Comparison of ENCODE assay signal across 7 mouse cellular contexts in the genomic region with DNA sequence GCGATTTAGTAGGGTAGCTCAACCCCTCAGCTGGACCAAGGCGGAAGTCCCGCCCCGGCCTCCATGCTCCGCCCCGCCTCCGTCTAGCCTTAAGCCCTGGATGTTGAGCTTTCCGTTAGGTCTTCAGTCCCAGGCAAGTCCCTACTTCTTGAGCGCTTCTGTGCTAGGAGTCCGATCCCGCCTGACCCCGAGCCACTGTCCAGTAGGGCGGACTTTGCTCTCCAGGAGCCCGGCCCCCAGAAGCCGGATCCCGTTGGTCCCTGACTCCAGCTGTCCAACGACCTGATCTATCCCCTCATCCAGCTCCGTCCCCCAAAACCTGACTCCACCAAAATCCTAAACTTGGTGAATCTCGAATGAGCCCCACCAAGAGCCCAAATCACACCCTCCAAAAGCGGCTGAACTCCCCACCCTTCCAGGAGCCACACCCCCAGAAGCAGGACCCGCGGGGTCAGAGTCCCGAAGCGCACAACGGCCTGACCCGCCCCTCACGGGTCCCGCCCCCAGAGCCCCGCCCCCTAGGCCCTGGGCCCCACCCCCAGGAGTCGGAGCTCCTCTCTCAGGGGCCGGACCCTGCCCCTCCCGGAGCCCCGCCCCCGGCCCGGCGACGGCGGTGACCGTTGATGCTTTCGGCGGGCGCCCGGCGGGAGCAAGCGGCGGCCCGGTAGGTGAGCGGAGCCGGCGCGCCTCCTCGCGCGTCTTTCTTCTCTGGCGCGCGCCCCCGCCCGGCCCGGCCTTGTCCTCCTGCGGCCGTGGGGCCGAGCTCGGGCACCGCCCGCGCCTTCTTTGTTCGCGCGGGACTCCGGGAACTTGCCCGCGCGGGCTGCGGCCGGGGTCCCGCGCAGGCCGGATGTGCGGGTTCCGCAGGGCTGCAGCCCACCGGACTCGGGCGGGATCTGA. TPM values are rescaled to one million over a fixed set of nuclear protein-coding genes. Genes with fewer than 3 reads are reported as not detected.
DNase-seq lines count a peak whose midpoint lies in the region; ATAC-seq lines count a peak whose summit lies in the region.

Gene Rgs12, plus strand, starts transcription at position 585 of the 900 bp plus-strand sequence.

- ATAC-seq in intestine, embryonic 16.5 days = peak; percentile 98
- ATAC-seq in limb, embryonic 12.5 days (ENCODE audit: insufficient number of reproducible peaks, insufficient read depth, low FRiP score, low TSS enrichment, low read depth) = peak; percentile 94
- ATAC-seq in midbrain, embryonic 14.5 days (ENCODE audit: low FRiP score, low TSS enrichment) = peak; percentile 94

- H3K36me3 ChIP-seq in intestine, embryonic 16.5 days (ENCODE audit: control insufficient read depth, insufficient read depth, low read length) = no peaks in the 10 kb centered on the region
- H3K36me3 ChIP-seq in limb, embryonic 12.5 days = peaks cover 22% of the 10 kb centered on the region
- H3K36me3 ChIP-seq in midbrain, embryonic 14.5 days (ENCODE audit: control insufficient read depth, insufficient read depth, low read length) = no peaks in the 10 kb centered on the region

- peak within 1 kb of the TSS; percentile 83 for H3K4me3 ChIP-seq in intestine, embryonic 16.5 days (ENCODE audit: low read length)
- H3K4me3 ChIP-seq in limb, embryonic 12.5 days (replicated peaks) = peak within 1 kb of the TSS; percentile 88
- peak within 1 kb of the TSS; percentile 91 for H3K4me3 ChIP-seq in midbrain, embryonic 14.5 days (replicated peaks; ENCODE audit: low read depth, low read length)

- H3K27me3 ChIP-seq in intestine, embryonic 16.5 days (replicated peaks; ENCODE audit: control insufficient read depth, insufficient read depth, low read length) = no peaks in the 10 kb centered on the region
- H3K27me3 ChIP-seq in limb, embryonic 12.5 days = no peaks in the 10 kb centered on the region
- H3K27me3 ChIP-seq in midbrain, embryonic 14.5 days (ENCODE audit: control insufficient read depth, insufficient read depth, low read length) = no peaks in the 10 kb centered on the region

- peak within 1 kb of the TSS; percentile 79 for H3K27ac ChIP-seq in intestine, embryonic 16.5 days (ENCODE audit: low read length)
- peak within 1 kb of the TSS; percentile 95 for H3K27ac ChIP-seq in limb, embryonic 12.5 days
- peak within 1 kb of the TSS; percentile 93 for H3K27ac ChIP-seq in midbrain, embryonic 14.5 days (replicated peaks; ENCODE audit: low read depth, low read length)

- H3K4me1 ChIP-seq in intestine, embryonic 16.5 days (ENCODE audit: control insufficient read depth, insufficient read depth, low read length) = peaks cover 12% of the 10 kb centered on the region
- H3K4me1 ChIP-seq in limb, embryonic 12.5 days (replicated peaks) = peaks cover 19% of the 10 kb centered on the region
- H3K4me1 ChIP-seq in midbrain, embryonic 14.5 days (ENCODE audit: control insufficient read depth, insufficient read depth, low read length) = peaks cover 27% of the 10 kb centered on the region

- H3K9me3 ChIP-seq in intestine, embryonic 16.5 days (ENCODE audit: control insufficient read depth, low read length) = no peaks in the 10 kb centered on the region
- H3K9me3 ChIP-seq in limb, embryonic 12.5 days = no peaks in the 10 kb centered on the region; the same call in 1 of the 2 replicates
- no peaks in the 10 kb centered on the region for H3K9me3 ChIP-seq in midbrain, embryonic 14.5 days (ENCODE audit: control insufficient read depth, low read length)

- under 1% methylated on average over 79 of the region's 84 CpGs for WGBS in intestine, embryonic 16.5 days
- WGBS in limb, embryonic 12.5 days = 2% methylated on average over 70 of the region's 84 CpGs
- whole genome bisulfite sequencing in midbrain, embryonic 14.5 days = 1% methylated on average over 84 of the region's 84 CpGs

- H3K9ac ChIP-seq in intestine, embryonic 16.5 days (ENCODE audit: low read depth, low read length) = peak within 1 kb of the TSS; percentile 92
- peak within 1 kb of the TSS; percentile 96 for H3K9ac ChIP-seq in limb, embryonic 12.5 days (replicated peaks)
- H3K9ac ChIP-seq in midbrain, embryonic 14.5 days (replicated peaks; ENCODE audit: low read length) = peak within 1 kb of the TSS; percentile 97

- peak; percentile 95 for DNase-seq in adrenal gland, adult 2 months
- DNase-seq in embryo, embryonic 11 days = peak; percentile 94
- DNase-seq in gastrocnemius, postnatal 4 days (ENCODE audit: low spot score in 2 of 2) = peak; percentile 77 to 86
- peak; percentile 90 for DNase-seq in midbrain, embryonic 14.5 days
- DNase-seq in spleen, adult 18-20 months = peak; percentile 76 to 81

- H3K4me2 ChIP-seq in intestine, embryonic 16.5 days (ENCODE audit: low read depth, low read length) = peak within 1 kb of the TSS; percentile 86
- H3K4me2 ChIP-seq in limb, embryonic 12.5 days = peak within 1 kb of the TSS; percentile 63
- peak within 1 kb of the TSS; percentile 84 for H3K4me2 ChIP-seq in midbrain, embryonic 14.5 days (ENCODE audit: low read length)

RNA-seq across cellular contexts. Expression of gene Rgs12, which starts in this region (rescaled TPM):
- 10 to 100 TPM; 15.0 to 25.8 TPM for total RNA-seq in adrenal gland, adult 2 months (2021)
- polyA plus RNA-seq in adrenal gland, adult 2 months (2012; rRNA removed) = 34.7 and 39.2 TPM in 2 replicates
- total RNA-seq in gastrocnemius, postnatal 4 days (2021) = 10 to 100 TPM; 34.7 to 35.2 TPM
- 12.9 and 13.9 TPM in 2 replicates for polyA plus RNA-seq in intestine, embryonic 16.5 days (2015; fragmentation: Nextera tagmentation; extraction: Ambion mirVana)
- polyA plus RNA-seq in limb, embryonic 12.5 days (2016; fragmentation: Nextera tagmentation; extraction: Ambion mirVana) = 57.3 and 59.7 TPM in 2 replicates
- 42.7 and 44.3 TPM in 2 replicates for polyA plus RNA-seq in midbrain, embryonic 14.5 days (2014; fragmentation: Nextera tagmentation; extraction: Ambion mirVana)

Comparison
In these comparisons a context has a peak if more than half of its experiments do, and no peak if none do; other contexts are left out.
1. Peak in every context shown above with its lines: DNase-seq, ATAC-seq, H3K4me3 ChIP-seq and H3K27ac ChIP-seq.